Mouse (Mus musculus): Measurements from ENCODE around the gene Socs3.

DNA sequence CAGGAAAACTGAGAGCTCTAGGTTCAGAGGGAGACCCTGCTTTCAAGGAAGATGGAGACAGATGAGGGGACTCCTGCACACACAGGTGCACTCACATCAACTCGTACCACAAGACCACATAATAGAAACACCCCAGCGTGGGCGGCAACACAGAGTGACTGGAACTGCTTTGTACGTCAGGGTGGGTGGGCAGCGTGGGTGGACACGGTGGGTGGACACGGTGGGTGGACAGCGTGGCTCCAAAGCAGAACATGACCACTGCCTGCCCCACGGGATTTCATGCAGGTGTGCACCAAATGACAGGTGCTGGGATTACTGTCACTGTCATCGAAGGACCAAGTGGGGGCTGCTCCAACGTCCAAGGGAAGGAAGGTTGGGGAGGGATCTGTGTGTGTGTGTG, 51.3 kb downstream of the Socs3 start:
- TF ChIP-seq CTCF (IDR thresholded peaks at IDR 0.05; ENCODE audit: low read depth) (no peak), EP300 (optimal IDR thresholded peaks at IDR 0.05) (no peak)
